Mouse (Mus musculus) granulocyte monocyte progenitor cell, adult 5-6 weeks (primary cell): ENCODE measurements around the gene Olfr969. TPM values are rescaled to one million over a fixed set of nuclear protein-coding genes. Genes with fewer than 3 reads are reported as not detected.
"Not testable (repeated sequence)": the region's sequence is repeated elsewhere in the genome, so short reads cannot be mapped to it uniquely, and the experiment has no call there.

Source experiments
- ATAC-seq: replicated peaks from 2 replicates; pipeline ENCODE4 v1.8.0; 2016; ENCODE audit warnings: mild to moderate bottlenecking, moderate TSS enrichment, inconsistent platforms; ENCODE audit not compliant: poor library complexity, severe bottlenecking
- total RNA-seq, 2 experiments: library from RNA; stranded (forward) in 1 of 2; stranded (reverse) in 1 of 2; fragments of 200-712, 200-1000 nt in 1 of 2; fragments of >200 nt in 1 of 2; fragmentation: Nextera tagmentation in 1 of 2; gene quantifications; 2 replicates each; pipeline ENCODE4 v1.2.3; 2014 to 2017

The Olfr969 gene
- total RNA-seq (2014; fragmentation: Nextera tagmentation) (not detected in 2 replicates), total RNA-seq (2017) (not detected in 2 replicates)

GRCm38 (mm10) chr9:39790558-39790957 lies at the start of gene Olfr969:
Gene Olfr969, plus strand, starts transcription at chr9:39790945.
- no peak for ATAC-seq

- ATAC-seq, result no peak
Measured at GRCm38 (mm10) chr9:39745949-39746348, 44.8 kb upstream of the Olfr969 start, which contains the start of gene Olfr967. Gene Olfr967, plus strand, starts transcription at chr9:39746249.

GRCm38 (mm10) chr9:39746428-39746827 lies 44.3 kb upstream of the Olfr969 start:
- no peak for ATAC-seq

- no peak for ATAC-seq
Measured at GRCm38 (mm10) chr9:39783153-39783552, 7.6 kb upstream of the Olfr969 start, which contains the start of gene Olfr968. Gene Olfr968, minus strand, starts transcription at chr9:39783253.

- ATAC-seq, result no peak
Measured at GRCm38 (mm10) chr9:39808560-39808959, 17.8 kb downstream of the Olfr969 start, which contains the start of gene Olfr970. Gene Olfr970, plus strand, starts transcription at chr9:39808860.

GRCm38 (mm10) chr9:39836576-39836975 lies 45.8 kb downstream of the Olfr969 start, which contains the start of gene Olfr971:
Gene Olfr971, plus strand, starts transcription at chr9:39836876.
- ATAC-seq, result not testable (repeated sequence)

Other genes starting within 250 kb of the Olfr969 start
- gene Olfr958, start 236.9 kb upstream of the Olfr969 start, total RNA-seq (2014; fragmentation: Nextera tagmentation), result not detected in 2 replicates
- not detected in 2 replicates for gene Olfr958, start 236.9 kb upstream of the Olfr969 start, total RNA-seq (2017)
- gene Olfr959, start 215.4 kb upstream of the Olfr969 start, total RNA-seq (2014; fragmentation: Nextera tagmentation), result not detected in 2 replicates
- gene Olfr959, start 215.4 kb upstream of the Olfr969 start, total RNA-seq (2017), result not detected in 2 replicates
- gene AW551984, start 186.5 kb upstream of the Olfr969 start, total RNA-seq (2014; fragmentation: Nextera tagmentation), result not detected in 2 replicates
- not detected in 2 replicates for gene AW551984, start 186.5 kb upstream of the Olfr969 start, total RNA-seq (2017)
- gene Olfr148, start 180.3 kb upstream of the Olfr969 start, total RNA-seq (2014; fragmentation: Nextera tagmentation), result not detected in 2 replicates
- gene Olfr148, start 180.3 kb upstream of the Olfr969 start, total RNA-seq (2017), result not detected in 2 replicates
- not detected in 2 replicates for gene Olfr960, start 169.6 kb upstream of the Olfr969 start, total RNA-seq (2014; fragmentation: Nextera tagmentation)
- not detected in 2 replicates for gene Olfr960, start 169.6 kb upstream of the Olfr969 start, total RNA-seq (2017)
- gene Olfr961, start 145.9 kb upstream of the Olfr969 start, total RNA-seq (2014; fragmentation: Nextera tagmentation), result not detected in 2 replicates
- gene Olfr961, start 145.9 kb upstream of the Olfr969 start, total RNA-seq (2017), result not detected in 2 replicates
- gene Olfr963, start 123.7 kb upstream of the Olfr969 start, total RNA-seq (2014; fragmentation: Nextera tagmentation), result not detected in 2 replicates
- gene Olfr963, start 123.7 kb upstream of the Olfr969 start, total RNA-seq (2017), result not detected in 2 replicates
- gene Olfr149, start 83.8 kb upstream of the Olfr969 start, total RNA-seq (2014; fragmentation: Nextera tagmentation), result not detected in 2 replicates
- gene Olfr149, start 83.8 kb upstream of the Olfr969 start, total RNA-seq (2017), result not detected in 2 replicates
- not detected in 2 replicates for gene Olfr965, start 79.6 kb upstream of the Olfr969 start, total RNA-seq (2014; fragmentation: Nextera tagmentation)
- gene Olfr965, start 79.6 kb upstream of the Olfr969 start, total RNA-seq (2017), result not detected in 2 replicates
- gene Olfr150, start 60.0 kb upstream of the Olfr969 start, total RNA-seq (2014; fragmentation: Nextera tagmentation), result not detected in 2 replicates
- not detected in 2 replicates for gene Olfr150, start 60.0 kb upstream of the Olfr969 start, total RNA-seq (2017)
- not detected in 2 replicates for gene Olfr967, start 44.7 kb upstream of the Olfr969 start, total RNA-seq (2014; fragmentation: Nextera tagmentation)
- gene Olfr967, start 44.7 kb upstream of the Olfr969 start, total RNA-seq (2017), result not detected in 2 replicates
- gene Olfr968, start 7.7 kb upstream of the Olfr969 start, total RNA-seq (2014; fragmentation: Nextera tagmentation), result not detected in 2 replicates
- not detected in 2 replicates for gene Olfr968, start 7.7 kb upstream of the Olfr969 start, total RNA-seq (2017)
- gene Olfr970, start 17.9 kb downstream of the Olfr969 start, total RNA-seq (2014; fragmentation: Nextera tagmentation), result not detected in 2 replicates
- not detected in 2 replicates for gene Olfr970, start 17.9 kb downstream of the Olfr969 start, total RNA-seq (2017)
- not detected in 2 replicates for gene Olfr971, start 45.9 kb downstream of the Olfr969 start, total RNA-seq (2014; fragmentation: Nextera tagmentation)
- not detected in 2 replicates for gene Olfr971, start 45.9 kb downstream of the Olfr969 start, total RNA-seq (2017)
- gene Olfr972, start 75.5 kb downstream of the Olfr969 start, total RNA-seq (2014; fragmentation: Nextera tagmentation), result not detected in 2 replicates
- not detected in 2 replicates for gene Olfr972, start 75.5 kb downstream of the Olfr969 start, total RNA-seq (2017)
- gene Olfr229, start 116.4 kb downstream of the Olfr969 start, total RNA-seq (2014; fragmentation: Nextera tagmentation), result not detected in 2 replicates
- not detected in 2 replicates for gene Olfr229, start 116.4 kb downstream of the Olfr969 start, total RNA-seq (2017)
- not detected in 2 replicates for gene Olfr974, start 146.6 kb downstream of the Olfr969 start, total RNA-seq (2014; fragmentation: Nextera tagmentation)
- gene Olfr974, start 146.6 kb downstream of the Olfr969 start, total RNA-seq (2017), result not detected in 2 replicates
- gene Olfr975, start 161.1 kb downstream of the Olfr969 start, total RNA-seq (2014; fragmentation: Nextera tagmentation), result not detected in 2 replicates
- not detected in 2 replicates for gene Olfr975, start 161.1 kb downstream of the Olfr969 start, total RNA-seq (2017)
- not detected in 2 replicates for gene Olfr976, start 170.2 kb downstream of the Olfr969 start, total RNA-seq (2014; fragmentation: Nextera tagmentation)
- not detected in 2 replicates for gene Olfr976, start 170.2 kb downstream of the Olfr969 start, total RNA-seq (2017)
- gene Olfr978, start 201.2 kb downstream of the Olfr969 start, total RNA-seq (2014; fragmentation: Nextera tagmentation), result not detected in 2 replicates
- gene Olfr978, start 201.2 kb downstream of the Olfr969 start, total RNA-seq (2017), result not detected in 2 replicates
- not detected in 2 replicates for gene Olfr979, start 212.5 kb downstream of the Olfr969 start, total RNA-seq (2014; fragmentation: Nextera tagmentation)
- gene Olfr979, start 212.5 kb downstream of the Olfr969 start, total RNA-seq (2017), result not detected in 2 replicates
- gene Olfr980, start 218.6 kb downstream of the Olfr969 start, total RNA-seq (2014; fragmentation: Nextera tagmentation), result not detected in 2 replicates
- gene Olfr980, start 218.6 kb downstream of the Olfr969 start, total RNA-seq (2017), result not detected in 2 replicates
- gene Olfr981, start 230.5 kb downstream of the Olfr969 start, total RNA-seq (2014; fragmentation: Nextera tagmentation), result not detected in 2 replicates
- gene Olfr981, start 230.5 kb downstream of the Olfr969 start, total RNA-seq (2017), result not detected in 2 replicates